Mouse (Mus musculus) embryonic fibroblast, embryonic 13.5 days (primary cell): Measurements from ENCODE around the gene C1ql4.

Source experiments
- CTCF ChIP-seq: IDR thresholded peaks from 2 replicates; pipeline ENCODE4 v1.5.1; 2011; ENCODE audit warnings: mild to moderate bottlenecking, control low read depth, low read length, moderate library complexity, borderline replicate concordance; ENCODE audit not compliant: insufficient read depth
- POLR2A ChIP-seq: IDR thresholded peaks from 2 replicates; pipeline ENCODE4 v1.6.1; 2011; ENCODE audit warnings: low read depth, mild to moderate bottlenecking, control low read depth, low read length, moderate library complexity

DNA sequence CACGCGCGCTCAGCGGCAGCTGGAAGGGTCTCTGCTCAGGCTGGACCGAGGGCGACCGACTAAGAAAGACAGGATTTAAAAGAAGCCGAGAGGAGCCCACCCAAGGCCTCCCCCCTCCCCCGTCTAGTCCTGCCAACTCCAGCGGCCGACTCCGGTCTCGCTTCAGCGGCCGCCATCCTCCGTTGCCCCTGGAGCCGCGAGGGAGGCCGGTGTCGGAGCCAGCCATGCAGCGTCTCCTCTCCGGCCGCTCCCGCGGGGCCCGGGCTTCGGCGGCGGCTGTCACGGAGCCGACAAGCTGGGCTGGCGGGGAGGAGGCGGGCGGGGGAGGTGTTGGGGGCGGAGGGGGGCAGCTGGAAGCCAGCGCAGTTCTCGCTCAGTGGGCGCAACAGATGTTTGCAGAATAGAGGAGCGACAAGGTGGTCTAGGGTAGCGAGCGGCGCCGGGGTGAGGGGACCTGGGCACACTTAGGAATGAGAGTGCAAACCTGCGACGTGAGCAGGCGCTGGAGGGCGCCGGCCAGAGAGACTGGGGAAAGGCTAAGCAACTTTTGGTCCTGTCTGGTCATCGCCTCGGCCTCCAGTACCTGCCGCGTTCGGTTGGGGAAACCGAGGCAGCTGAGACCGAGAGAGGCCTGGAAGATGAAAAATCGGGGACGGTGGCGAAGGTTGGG is 9.3 kb upstream of the C1ql4 start:
- no peak for TF ChIP-seq CTCF
- TF ChIP-seq POLR2A, result no peak
